In the genomic region with DNA sequence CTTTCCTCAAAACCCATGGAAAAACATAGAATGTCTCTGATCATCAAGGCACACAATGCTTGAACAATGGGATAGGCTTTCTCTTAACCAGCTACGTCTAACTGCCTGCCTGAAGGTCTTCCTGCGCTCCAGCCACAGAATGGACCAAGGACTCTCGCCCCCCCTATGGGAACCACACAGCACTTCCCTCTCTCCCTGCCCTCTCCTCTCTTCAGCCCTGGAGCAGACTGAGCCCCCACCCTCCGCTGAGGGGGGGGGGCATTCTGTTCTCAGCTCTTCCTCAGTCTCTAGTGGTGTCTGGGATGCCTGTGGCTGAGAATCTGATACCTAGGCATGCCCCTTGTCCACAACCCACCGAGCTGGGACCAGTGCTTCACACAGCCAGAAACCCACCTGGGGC, we compare ENCODE assay signal across 25 mouse cellular contexts.
"Had no signal": no experiment of that assay in that cellular context is flagged by ENCODE, and none has a peak within 500 bp of the region (broad histone marks: within the 10 kb centered on the region; RNA-seq: fewer than 3 reads in every experiment).

No protein-coding gene starts in this region.

- H3K9ac ChIP-seq: forebrain, postnatal 0 days; heart, embryonic 13.5 days; hindbrain, embryonic 12.5 days; hindbrain, embryonic 14.5 days; kidney, embryonic 15.5 days; limb, embryonic 13.5 days; limb, embryonic 15.5 days had no signal

- H3K27me3 ChIP-seq: heart, embryonic 13.5 days; hindbrain, embryonic 12.5 days; kidney, embryonic 15.5 days; limb, embryonic 13.5 days; limb, embryonic 15.5 days had no signal

- H3K4me3 ChIP-seq: heart, adult 2 months; heart, embryonic 13.5 days; hindbrain, embryonic 12.5 days; kidney, embryonic 15.5 days; limb, embryonic 13.5 days; limb, embryonic 15.5 days had no signal

- H3K9me3 ChIP-seq: heart, embryonic 13.5 days; hindbrain, embryonic 12.5 days; kidney, embryonic 15.5 days; limb, embryonic 13.5 days; limb, embryonic 15.5 days had no signal

- H3K36me3 ChIP-seq: heart, embryonic 13.5 days; hindbrain, embryonic 12.5 days; kidney, embryonic 15.5 days; limb, embryonic 13.5 days; limb, embryonic 15.5 days had no signal

- H3K27ac ChIP-seq: heart, adult 2 months; heart, embryonic 13.5 days; hindbrain, embryonic 12.5 days; hindbrain, embryonic 14.5 days; kidney, embryonic 15.5 days; kidney, postnatal 0 days; limb, embryonic 13.5 days; limb, embryonic 15.5 days had no signal

- H3K4me1 ChIP-seq: heart, embryonic 13.5 days; hindbrain, embryonic 12.5 days; kidney, embryonic 15.5 days; limb, embryonic 13.5 days; limb, embryonic 15.5 days had no signal

- H3K4me2 ChIP-seq: heart, embryonic 11.5 days; heart, embryonic 13.5 days; hindbrain, embryonic 12.5 days; hindbrain, embryonic 14.5 days; kidney, embryonic 15.5 days; limb, embryonic 13.5 days; limb, embryonic 15.5 days had no signal

- ATAC-seq: forebrain, postnatal 0 days; hindbrain, embryonic 16.5 days; intestine, embryonic 16.5 days had no signal

- DNase-seq: forebrain, postnatal 0 days; gastrocnemius, postnatal 14 days; gastrocnemius, postnatal 36 days; heart, adult 11 months; heart, adult 2 months; heart, postnatal 10 days; heart, postnatal 36 days; kidney, adult 11 months; kidney, adult 2 months; kidney, adult 9 months; kidney, postnatal 14 days; kidney, postnatal 36 days; layer of hippocampus, adult 9-11 months; layer of hippocampus, postnatal 36 days; left cerebral cortex, postnatal 4 days had no signal
